Mouse (Mus musculus) B cell, adult 67 days (primary cell): ENCODE measurements around the gene Elob. TPM values are rescaled to one million over a fixed set of nuclear protein-coding genes. Genes with fewer than 3 reads are reported as not detected.

ENCODE experiments used
- total RNA-seq, 2 experiments: library from RNA; stranded (reverse); gene quantifications; 4 replicates each; pipeline ENCODE4 v1.2.4; 2023

The Elob gene
- total RNA-seq, result 100 to 1,000 TPM; 164 to 171 TPM

DNA sequence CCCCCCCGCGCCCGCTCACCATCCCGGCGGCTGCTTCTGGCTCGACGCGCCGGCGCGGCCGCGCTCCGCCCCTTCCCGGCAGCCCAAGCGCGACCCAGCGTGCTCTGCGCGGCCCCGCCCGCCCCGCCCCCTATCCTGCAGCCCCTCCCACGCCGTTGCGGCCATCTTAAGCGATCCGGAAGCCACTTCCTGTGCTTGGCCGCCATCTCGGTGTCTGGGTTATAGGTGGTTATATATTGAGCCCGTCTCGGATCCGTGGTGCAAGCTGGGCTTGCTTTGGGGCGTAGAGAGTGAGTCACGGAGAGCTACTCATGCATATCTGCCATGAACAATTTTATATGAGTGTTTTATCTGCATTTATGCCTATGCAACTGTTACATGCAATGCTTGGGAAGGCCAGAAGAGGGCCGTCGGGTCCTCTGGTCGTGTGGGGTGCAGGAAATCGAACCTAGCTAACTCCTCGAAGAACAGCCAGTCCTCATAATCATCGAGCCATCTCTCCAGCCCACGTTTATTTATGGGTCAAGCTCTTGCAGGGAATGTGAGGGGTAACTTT lies at the start of gene Elob:
Gene Elob, minus strand, starts transcription at position 73 of the 556 bp plus-strand sequence.

DNA sequence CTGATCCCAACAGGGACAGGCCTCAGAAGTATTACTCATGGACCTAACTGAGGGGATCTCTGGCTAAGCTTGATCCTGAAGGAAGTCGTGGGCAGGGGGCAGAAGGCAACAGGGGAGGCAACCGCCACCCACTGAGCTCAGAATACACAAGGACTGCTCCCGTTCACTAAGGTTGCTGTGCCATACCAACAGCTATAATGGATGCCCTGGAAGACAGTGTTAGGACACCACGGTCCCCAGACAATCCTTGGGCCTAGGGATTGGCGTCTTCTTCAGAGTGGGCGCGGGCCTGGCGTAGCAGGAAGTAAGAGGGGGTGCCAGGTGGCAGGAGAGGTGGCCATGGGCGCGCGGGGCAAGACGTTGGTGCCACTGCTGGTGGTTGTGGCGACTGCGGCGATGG lies 38.8 kb upstream of the Elob start, which contains the start of gene Prss21:
Gene Prss21, plus strand, starts transcription at position 301 of the 400 bp plus-strand sequence.

DNA sequence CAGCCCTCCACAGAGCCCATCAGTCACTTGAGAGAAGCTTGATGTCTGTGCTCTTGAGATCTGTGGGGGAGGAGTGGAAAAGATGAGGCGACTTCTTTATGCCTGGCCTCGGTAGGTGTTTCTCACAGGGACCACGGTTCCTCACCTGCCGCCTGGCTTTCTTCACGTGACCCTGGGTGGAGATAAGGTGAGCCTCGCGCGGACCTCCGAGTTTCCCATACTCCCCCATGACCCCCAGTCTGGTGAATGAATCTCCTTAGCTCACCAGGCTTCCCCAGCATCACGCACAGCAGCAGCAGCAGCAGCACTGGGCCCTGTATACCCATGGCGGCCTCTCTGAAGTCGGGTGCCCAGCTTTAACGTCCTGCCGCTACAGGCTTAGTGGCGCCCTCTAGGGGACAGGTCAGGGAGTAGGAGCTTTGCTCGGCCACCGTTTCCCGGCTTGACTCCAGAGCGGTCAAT lies 14.9 kb upstream of the Elob start, which contains the start of the genes Prss32 and Prss41:
Gene Prss32, plus strand, starts transcription at position 44 of the 462 bp plus-strand sequence.
Gene Prss41, minus strand, starts transcription at position 361 of the 462 bp plus-strand sequence.

GRCm38 (mm10) chr17:23836006-23836575 lies 7.2 kb upstream of the Elob start, which contains the start of gene Prss33:
TSS of gene Prss33 (minus strand) at chr17:23836056.

DNA sequence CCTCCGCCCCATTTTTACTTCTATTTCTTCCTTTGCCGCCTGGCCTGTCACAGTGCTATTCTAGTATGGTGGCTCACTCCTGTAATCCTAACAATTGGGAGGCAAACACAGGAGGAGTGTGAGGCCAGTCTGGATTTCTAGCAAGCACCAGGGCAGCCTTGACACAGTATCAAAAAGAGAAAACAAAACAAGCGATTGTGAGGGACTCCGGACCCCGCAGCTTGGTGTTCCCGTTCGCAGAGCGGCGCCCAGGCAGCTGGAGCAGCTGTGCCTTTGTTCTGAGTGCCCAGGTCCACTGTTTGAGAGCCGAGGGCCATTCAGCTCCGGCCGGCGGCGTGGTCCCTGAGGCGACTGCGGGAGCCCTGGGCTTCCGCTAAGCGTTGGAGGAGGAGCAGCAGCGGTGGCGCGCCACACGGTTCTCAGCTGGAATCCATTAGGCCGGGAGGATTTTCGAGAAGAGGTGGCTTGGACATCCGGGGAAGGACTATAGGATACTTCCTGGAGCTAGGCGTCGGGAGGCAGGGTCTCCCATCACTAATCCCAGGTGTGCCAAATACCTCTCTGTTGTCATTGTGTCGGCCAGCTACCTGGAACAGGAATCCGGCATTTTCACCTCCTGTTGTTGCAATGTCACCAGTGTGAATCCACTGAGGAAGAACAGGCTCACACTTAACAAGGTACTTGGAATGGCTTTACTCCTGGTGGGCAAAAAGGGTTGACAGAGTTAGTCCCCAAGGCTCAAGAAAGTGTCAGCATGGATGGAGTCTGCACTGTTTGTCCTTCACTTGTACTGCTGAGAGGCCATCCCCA lies 38.5 kb downstream of the Elob start, which contains the start of gene Srrm2:
Gene Srrm2, plus strand, starts transcription at position 264 of the 810 bp plus-strand sequence.

DNA sequence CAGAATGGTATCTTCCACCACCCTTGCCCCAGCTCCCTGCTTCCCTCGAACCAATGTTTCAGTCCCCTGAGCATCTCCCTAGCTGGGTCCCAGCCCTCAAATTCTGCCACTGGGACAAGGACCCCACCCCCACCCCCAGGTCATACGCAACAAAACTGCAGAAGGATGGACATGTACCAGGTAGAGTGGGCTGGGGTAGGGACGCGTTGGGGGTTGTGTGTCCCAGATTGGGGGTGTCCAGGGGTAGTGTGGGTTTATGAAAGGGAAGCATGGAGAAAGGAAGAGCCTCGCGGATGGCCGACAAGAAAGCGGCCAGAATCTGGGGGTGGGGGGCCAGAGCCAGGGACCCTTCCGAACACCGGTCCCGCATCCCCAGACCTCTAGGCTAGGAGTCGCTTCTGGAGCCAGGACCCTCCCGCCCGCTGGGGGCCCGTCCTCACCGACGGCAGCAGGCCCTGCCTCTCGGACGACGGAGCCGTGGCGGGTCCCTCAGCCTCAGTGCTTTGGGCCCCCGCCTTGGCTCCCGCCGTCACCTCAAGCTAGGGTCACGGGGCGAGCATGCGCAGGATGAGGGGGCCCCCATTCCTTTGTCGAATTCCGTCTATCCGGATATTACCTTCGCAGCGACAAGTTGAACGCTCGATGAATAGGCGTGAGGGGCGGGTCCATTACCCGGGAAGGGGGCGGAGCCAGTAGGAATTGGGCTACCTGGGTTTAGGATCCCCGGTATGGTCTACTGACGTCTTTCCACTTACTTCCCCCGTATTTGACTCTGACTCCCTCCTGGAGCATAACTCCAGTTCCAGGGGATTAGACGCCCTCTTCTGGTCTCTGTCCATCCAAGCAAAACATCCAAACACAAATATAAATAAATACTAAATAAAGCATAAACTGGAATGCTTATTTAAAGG lies 43.1 kb downstream of the Elob start, which contains the start of gene Flywch2:
Gene Flywch2, minus strand, starts transcription at position 521 of the 911 bp plus-strand sequence.

Other genes with a start within 250 kb of the Elob start
- gene Zfp13, start 229.6 kb downstream of the Elob start, total RNA-seq, result not detected
- gene Zscan10, start 228.3 kb downstream of the Elob start, total RNA-seq, result not detected
- not detected for gene Mmp25, start 183.9 kb downstream of the Elob start, total RNA-seq
- gene Bicdl2, start 168.6 kb downstream of the Elob start, total RNA-seq, result under 1 TPM in 1 of 2 experiments, not detected in 1; 0.36 TPM
- 10 to 100 TPM; 40.1 to 46.3 TPM for gene Hcfc1r1, start 155.5 kb downstream of the Elob start, total RNA-seq
- 10 to 100 TPM; 24.5 to 27.7 TPM for gene Thoc6, start 155.3 kb downstream of the Elob start, total RNA-seq
- gene Tnfrsf12a, start 151.7 kb downstream of the Elob start, total RNA-seq, result 10 to 100 TPM; 10.2 to 15.2 TPM
- gene Cldn6, start 149.9 kb downstream of the Elob start, total RNA-seq, result not detected
- not detected for gene Cldn9, start 145.1 kb downstream of the Elob start, total RNA-seq
- gene 1520401A03Rik, start 106.4 kb downstream of the Elob start, total RNA-seq, result not detected
- 10 to 100 TPM; 32.9 to 38.9 TPM for gene Pkmyt1, start 102.8 kb downstream of the Elob start, total RNA-seq
- 1 to 10 TPM in 1 of 2 experiments, under 1 TPM in 1; 0.20 to 1.0 TPM for gene Paqr4, start 88.3 kb downstream of the Elob start, total RNA-seq
- gene Kremen2, start 83.3 kb downstream of the Elob start, total RNA-seq, result not detected
- 10 to 100 TPM; 24.9 to 32.8 TPM for gene Flywch1, start 57.5 kb downstream of the Elob start, total RNA-seq
- gene Flywch2, start 43.1 kb downstream of the Elob start, total RNA-seq, result not detected
- gene Srrm2, start 38.6 kb downstream of the Elob start, total RNA-seq, result 1,000 to 10,000 TPM; 1,310 to 1,340 TPM
- not detected for gene Prss33, start 6.9 kb upstream of the Elob start, total RNA-seq
- gene Prss32, start 14.7 kb upstream of the Elob start, total RNA-seq, result not detected
- gene Prss41, start 15.0 kb upstream of the Elob start, total RNA-seq, result under 1 TPM in 1 of 2 experiments, not detected in 1; 0.41 TPM
- gene Prss21, start 38.9 kb upstream of the Elob start, total RNA-seq, result not detected
- gene Dcpp1, start 51.7 kb upstream of the Elob start, total RNA-seq, result not detected
- gene Dcpp2, start 51.7 kb upstream of the Elob start, total RNA-seq, result not detected
- gene Dcpp3, start 88.3 kb upstream of the Elob start, total RNA-seq, result not detected
- gene Sbp, start 112.5 kb upstream of the Elob start, total RNA-seq, result not detected
- gene Sbpl, start 126.1 kb upstream of the Elob start, total RNA-seq, result not detected
- gene Prss30, start 151.4 kb upstream of the Elob start, total RNA-seq, result not detected
- gene Prss22, start 169.0 kb upstream of the Elob start, total RNA-seq, result not detected
- gene Prss27, start 209.0 kb upstream of the Elob start, total RNA-seq, result not detected
- gene Kctd5, start 244.3 kb upstream of the Elob start, total RNA-seq, result 10 to 100 TPM; 34.4 to 38.7 TPM